Mouse (Mus musculus) lung, adult 2 months (tissue): ENCODE data around the gene Tekt4. TPM values are rescaled to one million over a fixed set of nuclear protein-coding genes. Genes with fewer than 3 reads are reported as not detected.
A peak's percentile ranks its signal among the peaks of the same experiment; 100 is the strongest.

ENCODE experiments used
- DNase-seq: peaks from one replicate; pipeline ENCODE4 v3.0.0; 2022
- H3K4me1 ChIP-seq: fragments of 200-500 bp; 2 replicates; pipeline ENCODE4 v1.6.1; 2011; ENCODE audit warnings: low read length; ENCODE audit not compliant: control insufficient read depth, insufficient read depth
- H3K4me3 ChIP-seq: fragments of 200-500 bp; replicated peaks from 2 replicates; pipeline ENCODE3; 2011; ENCODE audit warnings: low read depth, mild to moderate bottlenecking, control low read depth, low read length; ENCODE audit errors: extremely low read depth
- CTCF ChIP-seq: fragments of 200-500 bp; IDR thresholded peaks from 2 replicates; pipeline ENCODE4 v1.5.1; 2011; ENCODE audit warnings: mild to moderate bottlenecking, low read length, control low read depth; ENCODE audit not compliant: insufficient read depth
- POLR2A ChIP-seq: fragments of 200-500 bp; IDR thresholded peaks from 2 replicates; pipeline ENCODE4 v1.6.1; 2011; ENCODE audit warnings: low read depth, mild to moderate bottlenecking, control low read depth, low read length, borderline replicate concordance; ENCODE audit errors: extremely low read depth
- WGBS: fragments of 180-500 bp; shearing (Covaris S2); methylation state at CpG from one replicate; pipeline ENCODE4 v1.1.7; 2018; 5-methylcytosine and 5-hydroxymethylcytosine counted together
- polyA plus RNA-seq: library from polyadenylated mRNA; depleted of rRNA; stranded (reverse); fragments of >200 nt; gene quantifications from 2 replicates; pipeline ENCODE4 v1.2.3, GENCODE M21; 2012

Tekt4 gene
- polyA plus RNA-seq, 1 experiment = 11.9 TPM

DNA sequence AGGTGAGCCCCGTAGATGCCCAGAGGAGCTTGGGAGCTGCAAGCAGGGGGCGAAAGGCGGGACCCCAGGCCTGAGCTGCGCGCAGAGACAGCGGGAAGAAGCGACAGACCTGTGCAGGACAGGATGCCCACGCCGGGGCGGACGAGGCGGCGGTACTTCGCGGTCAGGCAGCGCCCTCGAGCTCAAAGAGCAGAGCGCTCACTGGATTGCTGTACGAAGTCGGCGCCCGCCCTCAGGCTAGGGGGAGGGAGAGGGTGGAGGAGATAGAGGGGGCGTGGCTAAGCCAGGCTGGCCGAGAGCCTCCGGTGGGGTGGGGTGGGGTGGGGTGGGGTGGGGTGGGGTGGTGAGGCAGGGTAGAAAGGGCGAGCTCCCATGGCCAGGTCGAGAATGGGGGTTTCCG is 42.6 kb downstream of the Tekt4 start, which contains the start of gene Sstr5:
Gene Sstr5, minus strand, starts transcription at position 276 of the 400 bp plus-strand sequence.
- TF ChIP-seq POLR2A (no peak), CTCF (no peak)
- Histone ChIP-seq H3K4me1 (no peaks in the 10 kb centered on the region), H3K4me3 (no peak within 1 kb of the TSS)
- no peak for DNase-seq
- 2% methylated on average over 24 of the region's 28 CpGs for WGBS

DNA sequence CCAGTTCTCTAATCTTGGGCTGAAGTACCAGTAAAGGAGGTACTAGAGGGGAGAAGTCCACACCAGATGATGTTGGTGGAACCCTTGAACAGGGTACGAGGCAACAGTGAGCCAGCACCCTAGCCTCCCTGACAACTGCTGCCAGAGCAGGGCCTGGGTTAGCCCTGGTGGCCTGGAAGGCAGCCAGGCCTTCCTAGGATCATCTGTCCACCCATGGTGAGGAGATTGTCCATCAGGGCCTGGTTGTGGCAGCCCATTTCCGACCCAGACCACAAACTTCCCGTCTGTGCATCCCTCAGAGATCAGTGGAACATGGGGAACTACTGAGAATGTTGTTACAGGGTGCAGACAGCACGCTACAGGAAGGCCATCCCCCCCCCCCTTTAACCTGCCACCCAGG is 48.2 kb downstream of the Tekt4 start:
- Histone ChIP-seq H3K4me1 (no peaks in the 10 kb centered on the region), H3K4me3 (no peak overlapping the region)
- DNase-seq = no peak
- TF ChIP-seq CTCF = no peak
- 46% methylated on average over 4 of the region's 4 CpGs for WGBS

DNA sequence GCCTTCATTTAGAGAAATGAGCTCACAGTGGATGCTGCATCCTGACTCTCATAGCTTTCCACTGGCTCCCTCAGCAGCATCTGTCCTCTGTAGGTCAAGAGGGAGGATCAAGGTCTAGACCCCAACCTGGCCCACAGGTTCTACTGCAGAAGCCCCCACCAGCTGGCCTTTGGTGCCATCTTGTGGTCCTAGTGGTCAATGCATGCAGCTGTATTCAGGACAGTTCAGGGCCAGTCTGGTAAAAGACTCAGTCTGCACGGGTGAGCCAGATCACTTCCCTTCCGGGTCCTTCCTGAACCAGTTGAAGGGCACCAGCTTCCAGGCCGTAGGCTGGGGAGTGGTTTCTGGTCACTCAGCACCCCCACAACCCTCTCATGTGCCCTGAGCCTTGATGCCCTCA is 53.4 kb downstream of the Tekt4 start:
- Histone ChIP-seq H3K4me1 (no peaks in the 10 kb centered on the region), H3K4me3 (no peak overlapping the region)
- peak; percentile 73; the same call in 1 of the 2 replicates for TF ChIP-seq CTCF
- TF ChIP-seq POLR2A = no peak
- WGBS = 6% methylated on average over 3 of the region's 3 CpGs
- DNase-seq = peak; percentile 60

DNA sequence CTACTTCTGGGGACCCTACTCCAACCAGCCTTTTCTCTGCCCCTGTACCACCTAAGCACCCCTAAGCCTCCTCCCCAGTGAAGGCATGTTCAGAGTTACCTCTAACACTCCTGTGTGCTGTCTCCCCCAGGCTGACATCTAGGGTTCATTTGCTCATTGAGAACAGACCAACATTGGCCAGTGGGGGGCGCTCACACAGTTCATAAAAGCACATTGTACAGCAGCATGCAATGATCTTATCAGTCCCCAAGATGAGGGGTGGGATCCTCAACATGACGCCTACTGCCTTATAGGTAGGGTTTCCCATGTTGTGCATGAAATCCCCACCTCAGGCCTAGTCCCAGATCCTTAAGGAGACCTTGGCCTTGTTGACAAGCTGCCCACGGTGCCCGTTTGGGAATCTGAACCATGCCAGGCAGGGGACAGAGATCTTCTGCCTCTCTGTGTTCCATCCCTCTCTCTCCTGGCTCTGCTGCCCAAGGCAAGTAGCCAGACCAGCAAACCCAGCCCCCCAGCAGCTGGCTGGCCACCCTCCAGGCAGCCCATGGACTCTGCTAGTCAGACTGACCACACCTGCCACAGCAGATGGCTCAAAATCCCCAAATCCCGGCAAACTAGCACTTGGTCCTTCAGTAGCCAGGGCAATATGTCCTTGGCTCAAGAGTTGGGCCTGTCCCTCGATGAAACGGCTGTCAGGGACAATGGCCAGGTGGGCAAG is 54.6 kb downstream of the Tekt4 start:
- WGBS = 48% methylated on average over 7 of the region's 7 CpGs
- H3K4me3 ChIP-seq = no peak overlapping the region
- no peak for DNase-seq
- no peaks in the 10 kb centered on the region for H3K4me1 ChIP-seq
- TF ChIP-seq CTCF = 0 out of 2 replicates have a peak, but pooled peaks have one; percentile 13
- no peak for TF ChIP-seq POLR2A

- Histone ChIP-seq H3K4me3 (no peak overlapping the region), H3K4me1 (no peaks in the 10 kb centered on the region)
- no peak for TF ChIP-seq CTCF
- no peak for TF ChIP-seq POLR2A
- DNase-seq = no peak
- WGBS = 82% methylated on average over 10 of the region's 10 CpGs
Observed at GRCm38 (mm10) chr17:25510074-25510830, 55.8 kb downstream of the Tekt4 start.

GRCm38 (mm10) chr17:25511876-25512275 is 57.5 kb downstream of the Tekt4 start:
- WGBS = 66% methylated on average over 3 of the region's 3 CpGs
- Histone ChIP-seq H3K4me3 (no peak overlapping the region), H3K4me1 (no peaks in the 10 kb centered on the region)
- TF ChIP-seq CTCF (no peak), POLR2A (no peak)
- DNase-seq = no peak

GRCm38 (mm10) chr17:25514055-25514454 is 59.6 kb downstream of the Tekt4 start:
- no peaks in the 10 kb centered on the region for H3K4me1 ChIP-seq
- DNase-seq = no peak
- no peak overlapping the region for H3K4me3 ChIP-seq
- TF ChIP-seq CTCF (no peak), POLR2A (no peak)
- 84% methylated on average over 2 of the region's 2 CpGs for WGBS

GRCm38 (mm10) chr17:25516315-25516714 is 61.9 kb downstream of the Tekt4 start:
- no peak for DNase-seq
- no peaks in the 10 kb centered on the region for H3K4me1 ChIP-seq
- TF ChIP-seq POLR2A (no peak), CTCF (no peak)
- no peak overlapping the region for H3K4me3 ChIP-seq
- 15% methylated on average over 5 of the region's 5 CpGs for WGBS

DNA sequence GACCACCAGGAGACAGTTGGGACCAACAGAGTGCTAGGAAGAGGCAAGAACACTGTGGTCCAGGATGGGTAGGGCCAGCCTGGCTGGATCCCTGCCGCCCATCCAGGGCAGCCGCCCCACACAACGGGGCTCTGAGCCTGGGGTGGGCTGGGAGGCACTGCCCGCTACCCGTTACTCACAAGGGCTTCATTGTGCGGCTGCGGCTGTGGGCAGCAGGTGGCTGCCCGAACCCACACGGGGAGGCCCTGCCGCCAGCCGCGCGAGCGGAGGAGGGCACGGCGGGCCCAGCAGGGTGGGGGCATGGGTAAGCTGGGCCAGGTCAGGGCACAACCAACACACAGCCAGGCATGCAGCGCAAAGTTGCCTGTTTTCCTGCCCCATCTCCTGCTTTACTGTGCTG is 63.7 kb downstream of the Tekt4 start:
- Histone ChIP-seq H3K4me1 (no peaks in the 10 kb centered on the region), H3K4me3 (no peak overlapping the region)
- 84% methylated on average over 17 of the region's 17 CpGs for WGBS
- DNase-seq = no peak
- TF ChIP-seq CTCF = no peak
- no peak for TF ChIP-seq POLR2A

- no peaks in the 10 kb centered on the region for H3K4me1 ChIP-seq
- TF ChIP-seq POLR2A = no peak
- no peak for TF ChIP-seq CTCF
- 76% methylated on average over 5 of the region's 5 CpGs for WGBS
- no peak overlapping the region for H3K4me3 ChIP-seq
- DNase-seq = no peak
Observed at GRCm38 (mm10) chr17:25519511-25519910, 65.1 kb downstream of the Tekt4 start.
